Comparison of ENCODE assay signal across 9 mouse cellular contexts in the genomic region with DNA sequence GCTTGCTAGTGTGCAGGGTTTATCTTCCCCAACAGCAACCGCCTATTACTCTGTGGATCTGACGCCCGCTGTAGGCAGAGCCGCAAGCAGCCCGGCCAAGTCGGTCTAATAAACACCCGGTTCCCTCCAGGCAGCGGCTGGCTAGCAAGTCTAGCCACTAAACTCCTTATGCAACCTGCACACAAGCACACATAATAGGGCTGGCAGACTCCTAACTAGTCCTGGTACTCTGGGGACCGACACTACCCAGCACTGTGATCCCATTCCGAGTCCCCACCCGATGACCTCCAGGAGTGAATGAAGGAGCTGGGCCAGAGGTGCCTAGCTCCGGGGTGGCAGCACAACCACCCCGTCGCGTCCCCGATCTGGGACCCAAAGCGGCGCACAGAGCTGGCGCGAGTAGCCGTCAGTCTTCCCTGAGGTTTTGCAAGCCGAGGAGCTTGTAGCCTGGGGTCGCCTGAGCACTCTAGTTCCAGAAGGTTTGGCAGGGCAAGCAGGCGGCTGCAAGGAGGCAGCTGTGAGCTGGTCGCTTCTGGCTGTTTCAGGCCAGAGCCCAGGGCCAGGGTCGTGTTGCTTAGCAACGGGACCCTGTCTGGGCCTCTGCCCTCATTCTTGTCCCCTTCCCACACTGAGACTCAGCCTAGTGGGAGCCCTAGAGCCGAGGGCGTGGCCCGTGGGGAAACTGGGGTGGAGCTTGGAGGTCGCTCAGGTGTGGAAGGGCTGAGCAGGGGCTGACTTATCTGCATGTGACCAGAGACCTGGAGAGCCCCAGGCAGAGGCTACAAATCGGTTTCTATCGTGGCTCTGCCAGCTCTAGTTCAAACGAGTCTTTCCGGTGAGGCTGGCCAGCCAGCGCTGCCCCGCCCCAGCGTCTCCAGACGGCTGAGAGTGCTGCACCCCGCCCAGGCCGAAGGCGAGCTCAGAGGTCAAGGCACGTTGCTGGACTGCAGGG.
DNase-seq lines count a peak whose midpoint lies in the region; ATAC-seq and TF ChIP-seq lines count a peak whose summit lies in the region.
"Had no signal": no experiment of that assay in that cellular context is flagged by ENCODE, and none has a peak within 500 bp of the region (broad histone marks: within the 10 kb centered on the region; RNA-seq: fewer than 3 reads in every experiment).

No protein-coding gene starts in this region.

- intact Hi-C loops in left cerebral cortex, adult 2 months (cut with DNase I), result no loop called here

- H3K27ac ChIP-seq in hindbrain, embryonic 15.5 days (replicated peaks), result peak overlapping the region; percentile 32; the same call in 1 of the 2 replicates
- H3K27ac ChIP-seq in left cerebral cortex, adult 2 months, result no peak overlapping the region; the same call in 1 of the 2 replicates

- H3K9ac ChIP-seq in hindbrain, embryonic 15.5 days, result peak overlapping the region; percentile 25

- H3K4me3 ChIP-seq in E14TG2a.4 (replicated peaks; ENCODE audit: low read length), result peak overlapping the region; percentile 76
- peak overlapping the region; percentile 28 for H3K4me3 ChIP-seq in hindbrain, embryonic 15.5 days
- H3K4me3 ChIP-seq in left cerebral cortex, adult 2 months, result peak overlapping the region; percentile 33

- H3K36me3 ChIP-seq in E14TG2a.4 (ENCODE audit: insufficient read depth, low read length), result no peaks in the 10 kb centered on the region
- H3K36me3 ChIP-seq in hindbrain, embryonic 15.5 days, result no peaks in the 10 kb centered on the region
- H3K36me3 ChIP-seq: G1E had no signal

- DNase-seq in cerebellum, postnatal 25 days, result peak; percentile 35 to 53
- peak; percentile 60 for DNase-seq in gastrocnemius, postnatal 10 days
- peak; percentile 19 to 20 for DNase-seq in left cerebral cortex, adult 2 months (ENCODE audit: extremely low spot score in 1 of 2, low spot score in 2 of 2)
- peak; percentile 79 for DNase-seq in lung, postnatal 25 days (ENCODE audit: low spot score)
- peak; percentile 42 for DNase-seq in right cerebral cortex, postnatal 25 days
- no peak for DNase-seq in spleen, postnatal 4 days (ENCODE audit: low spot score in 2 of 2)

- peaks cover 37% of the 10 kb centered on the region for H3K4me1 ChIP-seq in E14TG2a.4 (replicated peaks; ENCODE audit: low read depth, low read length)
- H3K4me1 ChIP-seq in hindbrain, embryonic 15.5 days (replicated peaks), result peaks cover 19% of the 10 kb centered on the region

- 2% methylated on average over 43 of the region's 43 CpGs for whole genome bisulfite sequencing in hindbrain, embryonic 15.5 days

- peaks cover 5% of the 10 kb centered on the region; the same call in 1 of the 2 replicates for H3K9me3 ChIP-seq in E14TG2a.4 (ENCODE audit: low read length)
- H3K9me3 ChIP-seq in hindbrain, embryonic 15.5 days, result no peaks in the 10 kb centered on the region

- peak overlapping the region; percentile 57 for H3K4me2 ChIP-seq in hindbrain, embryonic 15.5 days

- H3K27me3 ChIP-seq in E14TG2a.4 (ENCODE audit: insufficient read depth, low read length), result peaks cover 2% of the 10 kb centered on the region; the same call in 1 of the 2 replicates
- H3K27me3 ChIP-seq in hindbrain, embryonic 15.5 days, result no peaks in the 10 kb centered on the region

- no peak for TF ChIP-seq CTCF in E14TG2a.4 (conservative IDR thresholded peaks at IDR 0.05; ENCODE audit: low read length)
- TF ChIP-seq CTCF in left cerebral cortex, adult 2 months (IDR thresholded peaks at IDR 0.05), result no peak

- ATAC-seq in hindbrain, embryonic 15.5 days (ENCODE audit: low FRiP score, low read depth), result peak; percentile 84

Comparison
In these comparisons a context has a peak if more than half of its experiments do, and no peak if none do; other contexts are left out.
1. DNase-seq: peak in cerebellum, postnatal 25 days (2 of 2), gastrocnemius, postnatal 10 days (single experiment), left cerebral cortex, adult 2 months (2 of 2), lung, postnatal 25 days (single experiment) and right cerebral cortex, postnatal 25 days (single experiment); none in spleen, postnatal 4 days (0 of 2).
2. Peak in every context shown above with its lines, with median percentiles within 50 percentile points of each other: H3K4me3 ChIP-seq.